Mouse (Mus musculus): ENCODE results near the gene Fam222b.

DNA sequence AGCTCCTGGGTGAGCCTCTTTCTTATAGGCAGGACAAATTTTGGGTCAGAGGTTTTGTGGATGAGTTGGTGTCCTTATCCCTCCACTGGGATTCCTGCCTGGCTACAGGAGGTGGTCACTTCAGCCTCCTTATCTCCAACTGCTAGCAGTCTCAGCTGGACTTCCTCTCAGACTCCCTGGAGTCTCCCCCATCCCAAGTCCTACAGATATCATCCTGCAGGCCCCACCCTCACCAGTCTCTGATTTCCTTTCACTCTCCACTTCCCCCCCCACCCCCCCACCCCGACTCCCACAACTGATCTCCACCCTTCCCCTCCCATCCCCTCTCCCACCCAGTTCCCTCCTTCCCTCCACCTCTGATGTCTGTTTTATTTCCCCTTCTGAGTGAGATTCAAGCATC, 10.9 kb upstream of the Fam222b start:
- TF ChIP-seq CTCF (IDR thresholded peaks at IDR 0.05; ENCODE audit: borderline replicate concordance, extremely low read depth, insufficient read depth, insufficient read length) (no peak), POLR2A (IDR thresholded peaks at IDR 0.05; ENCODE audit: borderline replicate concordance, extremely low read depth, insufficient read depth, insufficient read length, poor library complexity, severe bottlenecking) (no peak)
